Mouse (Mus musculus): ENCODE data around the gene Flcn. TPM values are rescaled to one million over a fixed set of nuclear protein-coding genes. Genes with fewer than 3 reads are reported as not detected.

Flcn gene
- polyA plus RNA-seq, 1 experiment from 2014 or later = 29.4 TPM

GRCm38 (mm10) chr11:59760796-59761195 lies 49.0 kb downstream of the Flcn start:
- H3K27ac ChIP-seq (ENCODE audit: low read depth, low read length) = no peak overlapping the region
- WGBS = 94% methylated on average over 6 of the region's 6 CpGs
- H3K4me2 ChIP-seq (ENCODE audit: low read length) = no peak overlapping the region
- ATAC-seq (no peak), DNase-seq (ENCODE audit: low spot score) (no peak)
- no peaks in the 10 kb centered on the region for H3K4me1 ChIP-seq (ENCODE audit: control insufficient read depth, insufficient read depth, low read length)
- no peak overlapping the region for H3K9ac ChIP-seq (ENCODE audit: low read length)
- H3K4me3 ChIP-seq (ENCODE audit: low read depth, low read length) = no peak overlapping the region
- H3K27me3 ChIP-seq (replicated peaks; ENCODE audit: control insufficient read depth, insufficient read depth, low read length) = no peaks in the 10 kb centered on the region
- H3K9me3 ChIP-seq (replicated peaks; ENCODE audit: control insufficient read depth, low read length) = no peaks in the 10 kb centered on the region
- H3K36me3 ChIP-seq (ENCODE audit: control insufficient read depth, insufficient read depth, low read length) = peaks cover 96% of the 10 kb centered on the region

DNA sequence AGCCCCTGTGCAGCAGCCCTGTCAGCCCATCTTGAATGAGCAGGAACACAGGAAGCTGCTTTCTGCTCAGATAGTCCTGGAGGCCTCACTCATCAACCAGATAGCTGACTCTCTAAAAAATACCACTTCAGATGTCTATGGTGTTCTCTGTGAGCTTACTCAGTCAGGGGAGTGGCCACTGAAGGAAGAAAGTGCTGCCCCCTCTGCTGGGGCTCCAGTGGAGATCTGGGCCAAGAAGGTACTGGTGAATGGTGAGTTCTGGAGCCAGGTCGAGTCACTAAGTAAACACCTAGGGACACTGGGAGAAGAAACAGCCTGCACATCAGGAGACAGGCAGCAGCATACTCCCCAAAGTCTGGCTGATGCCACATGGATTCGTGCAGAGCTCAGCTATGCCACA lies 50.2 kb downstream of the Flcn start:
- Histone ChIP-seq H3K27me3 (replicated peaks; ENCODE audit: control insufficient read depth, insufficient read depth, low read length) (no peaks in the 10 kb centered on the region), H3K4me3 (ENCODE audit: low read depth, low read length) (no peak overlapping the region), H3K9me3 (replicated peaks; ENCODE audit: control insufficient read depth, low read length) (no peaks in the 10 kb centered on the region), H3K36me3 (ENCODE audit: control insufficient read depth, insufficient read depth, low read length) (peaks cover 96% of the 10 kb centered on the region), H3K4me1 (ENCODE audit: control insufficient read depth, insufficient read depth, low read length) (no peaks in the 10 kb centered on the region), H3K27ac (ENCODE audit: low read depth, low read length) (no peak overlapping the region), H3K9ac (ENCODE audit: low read length) (no peak overlapping the region), H3K4me2 (ENCODE audit: low read length) (no peak overlapping the region)
- ATAC-seq (no peak), DNase-seq (ENCODE audit: low spot score) (no peak)
- WGBS = 85% methylated on average over 2 of the region's 2 CpGs

- WGBS = 65% methylated on average over 4 of the region's 4 CpGs
These were observed 50.6 kb downstream of the Flcn start for GRCm38 (mm10) chr11:59759178-59759577.

DNA sequence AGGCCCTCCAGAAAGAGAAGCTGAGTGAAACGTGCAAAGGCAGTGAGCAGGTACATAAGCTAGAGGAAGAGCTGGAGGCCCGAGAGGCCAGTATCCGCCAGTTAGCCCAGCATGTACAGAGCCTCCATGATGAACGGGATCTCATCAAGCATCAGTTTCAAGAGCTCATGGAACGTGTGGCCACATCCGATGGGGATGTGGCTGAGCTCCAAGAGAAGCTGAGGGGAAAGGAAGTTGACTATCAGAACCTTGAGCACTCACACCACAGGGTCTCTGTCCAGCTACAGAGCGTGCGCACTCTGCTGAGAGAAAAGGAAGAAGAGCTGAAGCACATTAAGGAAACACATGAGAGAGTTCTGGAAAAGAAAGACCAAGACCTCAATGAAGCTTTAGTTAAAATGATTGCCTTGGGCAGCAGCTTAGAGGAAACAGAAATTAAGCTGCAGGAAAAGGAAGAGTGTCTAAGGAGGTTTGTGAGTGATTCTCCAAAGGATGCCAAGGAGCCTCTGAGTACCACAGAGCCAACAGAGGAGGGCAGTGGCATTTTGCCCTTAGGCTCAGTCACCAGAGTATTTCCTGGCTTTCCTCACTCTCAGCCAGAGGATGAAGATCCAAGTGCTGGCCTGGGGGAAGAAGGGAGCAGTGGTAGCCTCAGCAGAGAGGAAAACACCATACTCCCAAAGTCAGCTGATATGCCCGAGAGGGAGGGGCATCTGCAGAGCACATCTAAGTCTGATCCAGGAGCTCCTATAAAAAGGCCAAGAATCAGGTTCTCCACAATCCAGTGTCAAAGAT lies 51.4 kb downstream of the Flcn start:
- Histone ChIP-seq H3K36me3 (ENCODE audit: control insufficient read depth, insufficient read depth, low read length) (peaks cover 97% of the 10 kb centered on the region), H3K9me3 (replicated peaks; ENCODE audit: control insufficient read depth, low read length) (no peaks in the 10 kb centered on the region), H3K4me1 (ENCODE audit: control insufficient read depth, insufficient read depth, low read length) (no peaks in the 10 kb centered on the region), H3K27me3 (replicated peaks; ENCODE audit: control insufficient read depth, insufficient read depth, low read length) (no peaks in the 10 kb centered on the region), H3K4me2 (ENCODE audit: low read length) (no peak overlapping the region), H3K4me3 (ENCODE audit: low read depth, low read length) (no peak overlapping the region), H3K27ac (ENCODE audit: low read depth, low read length) (no peak overlapping the region; the same call in 1 of the 2 replicates), H3K9ac (ENCODE audit: low read length) (no peak overlapping the region)
- ATAC-seq = no peak
- 94% methylated on average over 9 of the region's 9 CpGs for WGBS
- DNase-seq (ENCODE audit: low spot score) = no peak

More at GRCm38 (mm10) chr11:59759178-59759577, 50.6 kb downstream of the Flcn start:
- DNase-seq (ENCODE audit: low spot score) (peak; percentile 18), ATAC-seq (no peak)
- Histone ChIP-seq H3K4me1 (ENCODE audit: control insufficient read depth, insufficient read depth, low read length) (no peaks in the 10 kb centered on the region), H3K36me3 (ENCODE audit: control insufficient read depth, insufficient read depth, low read length) (peaks cover 96% of the 10 kb centered on the region), H3K4me2 (ENCODE audit: low read length) (no peak overlapping the region), H3K27me3 (replicated peaks; ENCODE audit: control insufficient read depth, insufficient read depth, low read length) (no peaks in the 10 kb centered on the region), H3K27ac (ENCODE audit: low read depth, low read length) (no peak overlapping the region), H3K9me3 (replicated peaks; ENCODE audit: control insufficient read depth, low read length) (no peaks in the 10 kb centered on the region), H3K9ac (ENCODE audit: low read length) (no peak overlapping the region), H3K4me3 (ENCODE audit: low read depth, low read length) (no peak overlapping the region)

GRCm38 (mm10) chr11:59756351-59756750 lies 53.5 kb downstream of the Flcn start:
- Histone ChIP-seq H3K27ac (ENCODE audit: low read depth, low read length) (no peak overlapping the region), H3K4me1 (ENCODE audit: control insufficient read depth, insufficient read depth, low read length) (no peaks in the 10 kb centered on the region), H3K27me3 (replicated peaks; ENCODE audit: control insufficient read depth, insufficient read depth, low read length) (no peaks in the 10 kb centered on the region), H3K36me3 (ENCODE audit: control insufficient read depth, insufficient read depth, low read length) (peaks cover 93% of the 10 kb centered on the region), H3K9ac (ENCODE audit: low read length) (no peak overlapping the region), H3K9me3 (replicated peaks; ENCODE audit: control insufficient read depth, low read length) (no peaks in the 10 kb centered on the region), H3K4me2 (ENCODE audit: low read length) (no peak overlapping the region), H3K4me3 (ENCODE audit: low read depth, low read length) (no peak overlapping the region)
- no peak for ATAC-seq
- WGBS = 48% methylated on average over 4 of the region's 4 CpGs
- no peak for DNase-seq (ENCODE audit: low spot score)

- H3K9ac ChIP-seq (ENCODE audit: low read length) = no peak overlapping the region
- WGBS = 94% methylated on average over 6 of the region's 6 CpGs
- no peak overlapping the region for H3K4me3 ChIP-seq (ENCODE audit: low read depth, low read length)
- H3K27ac ChIP-seq (ENCODE audit: low read depth, low read length) = no peak overlapping the region
- H3K27me3 ChIP-seq (replicated peaks; ENCODE audit: control insufficient read depth, insufficient read depth, low read length) = no peaks in the 10 kb centered on the region
- H3K4me1 ChIP-seq (ENCODE audit: control insufficient read depth, insufficient read depth, low read length) = no peaks in the 10 kb centered on the region
- DNase-seq (ENCODE audit: low spot score) (no peak), ATAC-seq (no peak)
- no peaks in the 10 kb centered on the region for H3K9me3 ChIP-seq (replicated peaks; ENCODE audit: control insufficient read depth, low read length)
- H3K36me3 ChIP-seq (ENCODE audit: control insufficient read depth, insufficient read depth, low read length) = peaks cover 93% of the 10 kb centered on the region
- no peak overlapping the region for H3K4me2 ChIP-seq (ENCODE audit: low read length)
These were observed 55.3 kb downstream of the Flcn start for GRCm38 (mm10) chr11:59754504-59754903.

DNA sequence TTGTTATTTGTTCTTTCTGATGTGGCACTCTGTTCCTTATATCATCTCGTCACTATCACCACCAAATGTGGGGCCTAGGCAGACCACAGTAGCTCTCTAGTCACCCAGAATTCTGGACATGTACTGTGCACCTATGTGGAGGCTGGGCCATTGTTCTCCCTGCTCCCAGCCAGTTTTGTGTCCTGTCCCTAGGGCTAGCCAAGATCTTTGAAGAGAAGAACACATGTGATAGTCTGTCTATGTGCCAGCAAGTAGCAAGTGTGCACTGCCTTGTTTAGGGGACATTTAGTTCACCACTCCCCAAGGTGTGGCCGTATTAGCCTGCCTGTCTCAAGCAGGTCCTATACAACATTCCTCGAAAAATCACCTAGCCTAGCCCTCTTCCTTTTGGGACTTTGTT lies 60.8 kb downstream of the Flcn start:
- 93% methylated on average over 3 of the region's 3 CpGs for WGBS
- no peak overlapping the region for H3K9ac ChIP-seq (ENCODE audit: low read length)
- H3K36me3 ChIP-seq (ENCODE audit: control insufficient read depth, insufficient read depth, low read length) = peaks cover 67% of the 10 kb centered on the region
- no peaks in the 10 kb centered on the region for H3K9me3 ChIP-seq (replicated peaks; ENCODE audit: control insufficient read depth, low read length)
- no peaks in the 10 kb centered on the region for H3K4me1 ChIP-seq (ENCODE audit: control insufficient read depth, insufficient read depth, low read length)
- H3K27me3 ChIP-seq (replicated peaks; ENCODE audit: control insufficient read depth, insufficient read depth, low read length) = no peaks in the 10 kb centered on the region
- ATAC-seq (no peak), DNase-seq (ENCODE audit: low spot score) (no peak)
- H3K4me2 ChIP-seq (ENCODE audit: low read length) = no peak overlapping the region
- H3K27ac ChIP-seq (ENCODE audit: low read depth, low read length) = no peak overlapping the region
- no peak overlapping the region for H3K4me3 ChIP-seq (ENCODE audit: low read depth, low read length)

DNA sequence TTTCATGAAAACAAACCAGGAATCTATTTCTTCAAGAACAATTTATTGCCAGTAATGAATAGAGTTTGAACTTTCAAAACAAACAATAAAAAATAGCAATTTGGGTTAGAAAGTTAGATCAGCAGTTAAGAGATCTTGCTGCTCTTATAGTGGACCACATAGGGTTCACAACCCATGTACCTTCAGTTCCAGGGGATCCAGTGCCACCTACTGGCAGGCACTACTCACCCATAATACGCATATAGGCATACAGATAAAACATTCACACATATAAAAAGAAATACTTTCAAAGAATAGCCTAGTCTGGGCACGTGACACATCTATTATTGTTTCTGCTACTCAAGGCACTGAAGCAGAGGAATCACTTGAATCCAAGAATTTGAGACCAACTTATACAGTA lies 63.2 kb downstream of the Flcn start:
- no peak for ATAC-seq
- 73% methylated on average over 2 of the region's 2 CpGs for WGBS

GRCm38 (mm10) chr11:59745851-59746250 lies 64.0 kb downstream of the Flcn start:
- Histone ChIP-seq H3K27me3 (replicated peaks; ENCODE audit: control insufficient read depth, insufficient read depth, low read length) (no peaks in the 10 kb centered on the region), H3K4me1 (ENCODE audit: control insufficient read depth, insufficient read depth, low read length) (no peaks in the 10 kb centered on the region), H3K4me3 (ENCODE audit: low read depth, low read length) (no peak overlapping the region), H3K4me2 (ENCODE audit: low read length) (no peak overlapping the region), H3K36me3 (ENCODE audit: control insufficient read depth, insufficient read depth, low read length) (peaks cover 73% of the 10 kb centered on the region), H3K9ac (ENCODE audit: low read length) (no peak overlapping the region), H3K27ac (ENCODE audit: low read depth, low read length) (no peak overlapping the region), H3K9me3 (replicated peaks; ENCODE audit: control insufficient read depth, low read length) (no peaks in the 10 kb centered on the region)
- no peak for ATAC-seq
- no peak for DNase-seq (ENCODE audit: low spot score)
- WGBS = 93% methylated on average over 5 of the region's 5 CpGs

More for the DNA sequence above, 63.2 kb downstream of the Flcn start:
- Histone ChIP-seq H3K27me3 (replicated peaks; ENCODE audit: control insufficient read depth, insufficient read depth, low read length) (no peaks in the 10 kb centered on the region), H3K27ac (ENCODE audit: low read depth, low read length) (no peak overlapping the region), H3K9ac (ENCODE audit: low read length) (no peak overlapping the region), H3K4me2 (ENCODE audit: low read length) (no peak overlapping the region), H3K4me3 (ENCODE audit: low read depth, low read length) (no peak overlapping the region), H3K36me3 (ENCODE audit: control insufficient read depth, insufficient read depth, low read length) (peaks cover 72% of the 10 kb centered on the region), H3K4me1 (ENCODE audit: control insufficient read depth, insufficient read depth, low read length) (no peaks in the 10 kb centered on the region), H3K9me3 (replicated peaks; ENCODE audit: control insufficient read depth, low read length) (no peaks in the 10 kb centered on the region)
- DNase-seq (ENCODE audit: low spot score) = peak; percentile 64

Data from forebrain, embryonic 14.5 days (tissue).